Mouse (Mus musculus) cerebellum, adult (tissue): ENCODE measurements around the gene Gm49387.

Experiments
- ATAC-seq: cut with Nextera tagmentation; 2 replicates; pipeline ENCODE4 v1.9.2; 2017; ENCODE audit warnings: mild to moderate bottlenecking, moderate library complexity, mixed read lengths; ENCODE audit not compliant: insufficient number of reproducible peaks, low FRiP score, low TSS enrichment

The Gm49387 gene

DNA sequence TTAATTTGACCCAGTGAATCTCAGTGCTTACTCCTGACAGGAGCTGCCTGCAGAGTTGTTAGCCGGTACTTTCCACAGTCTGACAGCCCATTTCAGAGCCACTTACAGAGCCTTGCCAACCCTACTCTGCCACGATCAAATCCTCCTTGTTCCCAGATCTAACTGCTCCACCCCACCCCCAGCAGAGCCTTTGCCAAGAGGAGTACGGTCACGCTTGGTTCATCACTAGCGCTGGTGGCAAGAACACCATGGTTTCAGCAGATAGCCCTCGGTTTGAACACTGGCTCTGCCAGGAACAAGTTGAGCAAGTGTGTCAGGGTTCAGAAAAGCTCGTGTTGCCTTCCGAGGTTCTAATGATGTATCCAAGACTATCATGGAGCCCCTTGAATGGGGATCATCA lies 54.2 kb downstream of the Gm49387 start:
- ATAC-seq = no peak

DNA sequence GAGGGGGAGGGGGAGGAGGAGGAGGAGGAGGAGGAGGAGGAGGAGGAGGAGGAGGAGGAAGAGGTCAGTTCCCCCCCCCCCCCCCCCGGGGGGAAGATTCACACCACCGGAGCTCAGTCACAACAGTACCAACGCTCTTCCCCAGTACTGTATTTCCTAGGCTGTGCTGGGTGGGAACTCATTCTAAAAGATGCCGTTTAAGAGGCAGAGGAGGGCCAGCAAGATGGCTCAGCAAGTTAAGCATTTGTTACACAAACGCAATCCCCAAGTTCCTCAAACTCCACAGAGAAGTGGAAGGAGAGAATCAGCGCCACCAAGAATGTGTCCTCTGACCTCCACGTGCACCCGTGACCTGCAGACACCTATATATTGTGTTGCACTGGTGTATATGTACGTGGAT lies 57.6 kb downstream of the Gm49387 start:
- no peak for ATAC-seq

DNA sequence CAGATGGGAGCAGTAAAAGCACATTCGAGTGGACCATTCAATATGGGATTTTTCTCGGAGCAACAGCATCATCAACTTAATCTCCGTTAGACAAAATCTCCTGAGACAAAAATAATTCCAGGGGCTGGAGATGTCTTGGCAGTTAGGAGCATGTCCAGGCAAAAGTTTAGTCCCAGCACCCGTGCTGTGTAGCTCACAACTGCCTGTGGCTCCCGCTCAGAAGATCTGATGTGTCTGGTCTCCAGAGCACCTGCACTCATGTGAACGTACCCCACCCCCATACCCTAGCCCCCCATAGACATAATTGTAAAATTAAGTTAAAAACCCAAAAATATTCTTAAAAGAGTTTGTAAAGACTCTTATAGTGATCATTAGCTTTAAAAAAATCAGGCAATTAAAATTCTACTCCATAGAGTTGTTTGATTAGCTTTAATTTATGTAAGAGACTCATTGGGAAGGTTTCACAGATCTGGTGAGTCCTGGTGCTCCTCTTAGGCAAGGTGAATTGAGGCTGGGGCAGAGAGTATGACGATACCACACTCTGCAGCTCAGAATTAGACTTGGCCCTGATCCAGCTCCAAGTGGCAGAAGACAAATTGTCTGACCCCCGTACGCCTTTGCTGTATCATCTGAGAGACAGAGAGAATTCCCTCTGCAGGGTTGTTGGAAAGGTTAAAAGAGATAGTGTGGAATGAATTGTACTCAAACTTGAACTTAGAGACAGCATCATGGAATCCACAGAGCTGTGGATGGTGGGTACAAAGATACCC lies 62.5 kb downstream of the Gm49387 start:
- no peak for ATAC-seq

DNA sequence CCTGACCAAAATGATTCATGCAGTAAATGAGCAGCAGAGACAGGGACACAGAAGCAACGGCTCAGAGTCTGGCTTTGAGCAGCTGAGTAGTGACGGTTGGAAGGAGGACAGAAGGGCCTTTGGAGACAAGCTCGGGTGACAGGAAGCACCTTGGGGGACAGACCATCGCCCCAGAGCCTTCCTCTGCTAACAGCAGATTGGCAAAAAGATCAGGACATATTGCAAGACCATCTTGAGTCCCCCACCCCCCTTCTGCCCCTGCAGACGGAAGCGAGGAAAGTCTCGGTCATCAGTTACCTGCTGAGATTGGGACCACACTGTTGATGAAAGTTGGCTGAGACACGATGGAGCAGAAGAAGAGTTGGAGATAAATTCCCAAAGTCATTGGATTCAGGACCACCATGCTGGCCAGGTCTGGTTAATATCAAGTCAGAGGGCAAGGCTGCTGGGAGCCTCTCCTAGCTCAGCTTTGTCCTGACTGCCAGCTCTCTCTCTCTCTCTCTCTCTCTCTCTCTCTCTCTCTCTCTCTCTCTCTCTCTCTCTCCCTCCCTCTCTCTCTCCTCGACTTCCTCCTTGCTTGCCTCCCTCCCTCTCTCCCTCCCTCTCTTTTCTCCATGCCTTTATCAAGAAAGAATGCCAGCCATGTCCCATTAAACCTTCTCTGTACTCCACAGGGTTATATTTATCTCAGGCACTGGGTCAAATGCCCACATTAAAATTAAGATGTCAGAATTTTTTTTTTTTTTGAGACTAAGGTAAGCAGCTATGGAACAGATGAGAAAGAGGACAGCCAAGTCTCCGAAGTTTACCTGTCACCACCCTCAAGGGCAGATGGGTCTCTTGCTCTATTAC lies 63.6 kb downstream of the Gm49387 start:
- no peak for ATAC-seq

DNA sequence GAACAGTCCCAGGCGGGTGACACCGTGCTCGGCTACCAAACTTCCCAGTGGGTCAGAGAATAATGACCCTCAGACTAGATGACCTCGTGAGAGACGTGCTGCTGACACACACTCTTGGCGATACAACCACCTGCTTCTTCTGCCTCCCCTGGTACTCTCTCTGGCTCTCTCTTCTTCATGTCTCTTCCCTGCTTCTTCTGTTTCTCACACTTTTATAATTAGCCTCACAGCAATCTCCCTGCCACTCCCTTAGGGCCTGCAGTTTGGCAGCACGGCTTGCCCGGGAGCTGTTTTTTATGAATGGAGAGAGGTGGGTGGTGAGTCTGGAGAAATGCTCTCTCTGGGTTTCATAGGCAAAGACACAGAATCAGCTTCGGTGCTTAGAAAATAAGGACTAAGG lies 64.8 kb downstream of the Gm49387 start:
- no peak for ATAC-seq

GRCm38 (mm10) chr14:31574903-31575665 lies 65.6 kb downstream of the Gm49387 start:
- ATAC-seq = no peak

GRCm38 (mm10) chr14:31572561-31573175 lies 68.0 kb downstream of the Gm49387 start:
- ATAC-seq = 0 out of 2 replicates have a peak, but pooled peaks have one; percentile 37

DNA sequence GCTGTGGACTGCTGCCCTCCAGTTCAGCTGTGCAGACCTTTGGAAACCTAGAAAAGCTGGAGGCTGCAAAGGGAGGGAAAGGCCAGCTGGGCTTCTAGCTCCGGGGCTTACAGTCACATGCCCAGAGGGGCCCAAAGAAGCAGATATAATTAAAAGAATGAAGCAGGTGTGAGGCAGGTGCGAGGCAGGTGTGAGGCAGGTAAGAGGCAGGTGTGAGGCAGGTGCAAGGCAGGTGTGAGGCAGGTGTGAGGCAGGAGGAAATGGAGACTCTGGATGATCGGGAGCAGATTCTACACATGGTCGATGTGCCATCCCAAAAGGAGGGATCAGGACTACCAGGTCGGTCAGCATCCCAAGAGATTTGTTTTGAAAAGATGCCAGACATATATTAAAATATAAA lies 69.3 kb downstream of the Gm49387 start:
- no peak for ATAC-seq

- ATAC-seq = no peak
Measured at GRCm38 (mm10) chr14:31570131-31570951, 70.3 kb downstream of the Gm49387 start.

- ATAC-seq = no peak
Measured at GRCm38 (mm10) chr14:31569151-31569631, 71.5 kb downstream of the Gm49387 start.

DNA sequence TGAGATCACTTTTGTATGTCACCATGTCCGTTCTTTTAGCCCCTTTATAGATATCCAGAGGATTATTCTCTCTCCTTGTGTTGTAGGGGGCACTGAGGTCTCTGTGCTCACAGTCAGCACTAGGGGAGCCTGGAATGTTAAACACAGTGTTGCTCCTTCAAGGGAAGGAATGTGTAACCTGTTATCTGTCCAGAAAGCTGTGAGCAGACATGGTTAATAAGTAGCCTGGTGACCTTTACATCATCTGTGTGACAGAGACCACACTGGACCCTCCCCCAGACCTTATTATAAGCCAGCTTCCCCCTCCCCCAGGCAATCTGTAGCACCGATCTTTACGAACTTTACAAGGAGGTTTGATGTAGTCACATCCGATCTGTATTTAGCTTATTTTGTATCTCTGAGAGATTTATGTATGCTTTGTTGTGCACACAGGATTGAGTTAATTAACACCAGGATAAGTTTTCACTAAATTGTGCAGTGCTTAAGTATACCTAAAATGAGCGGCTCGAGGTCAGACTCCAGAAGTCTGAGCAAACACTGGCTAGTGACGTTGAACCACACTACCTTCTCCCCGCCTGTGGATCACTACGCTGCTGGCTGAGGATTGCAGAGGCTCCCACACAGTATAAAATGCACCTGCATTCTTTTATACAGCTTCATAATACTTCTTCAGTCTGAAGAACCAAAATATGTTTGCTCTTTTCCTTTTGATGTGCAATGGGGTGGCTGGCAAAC lies 75.0 kb downstream of the Gm49387 start:
- ATAC-seq = no peak

DNA sequence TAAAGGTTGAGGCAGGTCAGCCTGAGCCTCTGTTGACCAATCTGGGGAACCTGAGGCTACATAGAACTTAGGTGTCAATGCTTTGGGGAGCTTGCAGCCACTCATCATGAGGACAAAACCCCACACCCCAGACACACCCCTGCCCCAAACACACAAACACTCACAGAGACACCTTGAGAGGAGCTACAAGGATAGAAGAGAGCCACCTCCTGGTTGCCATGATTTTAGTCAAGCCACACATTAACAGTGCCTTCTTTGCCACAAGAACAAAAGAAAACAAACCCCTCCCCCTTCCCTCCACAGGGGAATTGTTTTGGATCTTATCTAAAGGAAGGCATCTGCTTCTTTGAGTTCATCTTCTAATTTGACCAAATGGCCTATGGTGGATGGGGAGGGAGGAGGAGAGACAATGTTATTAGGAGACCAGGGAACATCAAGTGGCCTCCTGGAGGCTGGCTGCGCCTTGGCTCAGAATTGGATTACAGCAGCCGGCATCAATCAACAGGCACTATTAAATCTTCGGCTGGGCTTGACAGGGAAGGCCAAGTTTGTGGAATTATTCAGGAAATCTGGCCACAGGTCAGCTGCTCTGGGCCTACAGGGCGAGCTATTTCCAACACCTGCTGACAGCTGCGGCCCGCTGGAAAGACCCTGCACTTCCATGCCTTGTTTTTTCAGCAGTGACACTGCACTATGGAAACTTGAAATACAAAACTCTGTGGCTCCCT lies 76.1 kb downstream of the Gm49387 start:
- no peak for ATAC-seq

- ATAC-seq = no peak
Measured at GRCm38 (mm10) chr14:31560886-31561285, 79.8 kb downstream of the Gm49387 start.

DNA sequence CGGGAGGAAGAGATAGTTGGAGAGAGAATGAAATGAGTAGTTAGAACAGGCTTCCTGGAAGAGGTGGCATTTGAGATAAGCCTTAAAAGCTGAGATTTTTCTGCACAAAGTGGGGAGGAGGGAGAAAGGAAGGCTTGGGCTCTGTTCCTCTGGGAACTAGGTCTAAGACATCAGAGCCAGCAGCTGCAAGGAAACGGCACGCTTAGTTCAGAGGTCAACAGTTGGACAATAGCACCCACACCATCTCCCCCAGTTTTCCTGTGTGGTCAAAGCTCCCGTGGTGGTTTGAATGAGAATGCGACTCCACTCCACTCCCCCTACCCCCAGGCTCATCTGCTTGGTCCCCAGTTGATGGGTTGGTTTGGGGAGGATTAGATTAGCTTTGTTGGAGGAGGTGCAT lies 81.5 kb downstream of the Gm49387 start:
- ATAC-seq = no peak

GRCm38 (mm10) chr14:31557784-31558183 lies 82.9 kb downstream of the Gm49387 start:
- ATAC-seq = no peak

DNA sequence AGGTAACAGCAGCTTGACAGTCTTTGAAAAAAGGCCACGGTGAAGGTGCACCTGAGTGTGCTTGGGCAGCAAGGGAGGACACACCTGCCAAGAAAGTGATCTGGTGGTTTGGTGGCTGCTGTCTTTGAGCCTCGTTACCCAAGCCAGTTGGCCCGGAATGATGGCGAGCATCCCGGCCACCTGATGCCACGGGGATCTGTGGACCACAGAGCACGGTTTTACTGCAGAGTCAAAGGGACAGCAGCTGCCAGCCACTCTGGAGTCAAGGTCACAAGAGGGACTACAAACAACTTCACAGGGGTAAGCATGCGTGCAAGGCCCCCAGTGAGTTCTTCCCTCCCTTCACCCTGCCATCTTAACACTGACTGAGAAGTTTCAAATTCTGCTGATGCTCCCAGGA lies 83.4 kb downstream of the Gm49387 start:
- no peak for ATAC-seq

- no peak for ATAC-seq
Measured at GRCm38 (mm10) chr14:31556526-31557260, 84.0 kb downstream of the Gm49387 start.
